Mouse (Mus musculus): ENCODE data around the gene Nkx2-5. TPM values are rescaled to one million over a fixed set of nuclear protein-coding genes. Genes with fewer than 3 reads are reported as not detected.

Nkx2-5 gene
- polyA plus RNA-seq, 1 experiment from 2014 or later = not detected

DNA sequence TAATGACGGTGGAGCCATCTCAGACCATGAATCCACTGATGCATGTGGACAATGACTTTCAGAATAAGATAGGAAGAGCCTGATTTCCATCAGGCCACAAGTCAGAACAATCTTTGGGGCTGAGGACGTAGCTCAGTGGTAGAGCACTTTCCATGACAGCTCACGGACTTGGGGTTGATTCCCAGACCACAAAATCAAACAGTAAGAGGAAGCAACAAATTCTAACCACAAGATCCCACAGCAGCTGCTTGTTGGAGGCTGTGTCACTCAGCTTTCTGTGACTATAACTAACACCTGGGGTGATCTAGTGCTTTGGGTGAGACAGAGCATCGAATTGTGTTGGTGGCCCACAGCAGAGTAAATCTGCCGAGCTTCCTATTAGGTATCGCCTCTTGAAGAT is 28.0 kb downstream of the Nkx2-5 start:
- H3K27ac ChIP-seq (replicated peaks; ENCODE audit: low read depth, low read length) = no peak overlapping the region
- H3K36me3 ChIP-seq (ENCODE audit: control insufficient read depth, insufficient read depth, low read length) = no peaks in the 10 kb centered on the region
- no peaks in the 10 kb centered on the region for H3K4me1 ChIP-seq (ENCODE audit: control insufficient read depth, insufficient read depth, low read length)
- DNase-seq (ENCODE audit: low spot score) (no peak), ATAC-seq (ENCODE audit: insufficient number of reproducible peaks, low FRiP score, low TSS enrichment, low read depth) (no peak)
- H3K9me3 ChIP-seq (ENCODE audit: control insufficient read depth, low read length) = no peaks in the 10 kb centered on the region
- no peak overlapping the region for H3K4me3 ChIP-seq (ENCODE audit: low read depth, low read length)
- H3K4me2 ChIP-seq (ENCODE audit: low read depth, severe bottlenecking) = no peak overlapping the region
- H3K9ac ChIP-seq (ENCODE audit: low read length) = no peak overlapping the region
- 83% methylated on average over 6 of the region's 6 CpGs for WGBS
- no peaks in the 10 kb centered on the region for H3K27me3 ChIP-seq (ENCODE audit: control insufficient read depth, insufficient read depth, low read length)

- Histone ChIP-seq H3K27me3 (ENCODE audit: control insufficient read depth, insufficient read depth, low read length) (no peaks in the 10 kb centered on the region), H3K27ac (replicated peaks; ENCODE audit: low read depth, low read length) (no peak overlapping the region), H3K4me3 (ENCODE audit: low read depth, low read length) (no peak overlapping the region), H3K4me1 (ENCODE audit: control insufficient read depth, insufficient read depth, low read length) (no peaks in the 10 kb centered on the region), H3K9ac (ENCODE audit: low read length) (no peak overlapping the region), H3K9me3 (ENCODE audit: control insufficient read depth, low read length) (no peaks in the 10 kb centered on the region), H3K36me3 (ENCODE audit: control insufficient read depth, insufficient read depth, low read length) (no peaks in the 10 kb centered on the region), H3K4me2 (ENCODE audit: low read depth, severe bottlenecking) (no peak overlapping the region)
- WGBS = 87% methylated on average over 9 of the region's 9 CpGs
- no peak for DNase-seq (ENCODE audit: low spot score)
- ATAC-seq (ENCODE audit: insufficient number of reproducible peaks, low FRiP score, low TSS enrichment, low read depth) = no peak
Measured at GRCm38 (mm10) chr17:26813497-26813896, 31.3 kb downstream of the Nkx2-5 start.

- whole genome bisulfite sequencing = 84% methylated on average over 2 of the region's 2 CpGs
- H3K4me1 ChIP-seq (ENCODE audit: control insufficient read depth, insufficient read depth, low read length) = no peaks in the 10 kb centered on the region
- no peak overlapping the region for H3K4me3 ChIP-seq (ENCODE audit: low read depth, low read length)
- no peak overlapping the region for H3K4me2 ChIP-seq (ENCODE audit: low read depth, severe bottlenecking)
- H3K27ac ChIP-seq (replicated peaks; ENCODE audit: low read depth, low read length) = no peak overlapping the region
- no peak overlapping the region for H3K9ac ChIP-seq (ENCODE audit: low read length)
- DNase-seq (ENCODE audit: low spot score) (no peak), ATAC-seq (ENCODE audit: insufficient number of reproducible peaks, low FRiP score, low TSS enrichment, low read depth) (no peak)
- no peaks in the 10 kb centered on the region for H3K27me3 ChIP-seq (ENCODE audit: control insufficient read depth, insufficient read depth, low read length)
- no peaks in the 10 kb centered on the region for H3K9me3 ChIP-seq (ENCODE audit: control insufficient read depth, low read length)
- H3K36me3 ChIP-seq (ENCODE audit: control insufficient read depth, insufficient read depth, low read length) = no peaks in the 10 kb centered on the region
Measured at GRCm38 (mm10) chr17:26812607-26813006, 32.2 kb downstream of the Nkx2-5 start.

DNA sequence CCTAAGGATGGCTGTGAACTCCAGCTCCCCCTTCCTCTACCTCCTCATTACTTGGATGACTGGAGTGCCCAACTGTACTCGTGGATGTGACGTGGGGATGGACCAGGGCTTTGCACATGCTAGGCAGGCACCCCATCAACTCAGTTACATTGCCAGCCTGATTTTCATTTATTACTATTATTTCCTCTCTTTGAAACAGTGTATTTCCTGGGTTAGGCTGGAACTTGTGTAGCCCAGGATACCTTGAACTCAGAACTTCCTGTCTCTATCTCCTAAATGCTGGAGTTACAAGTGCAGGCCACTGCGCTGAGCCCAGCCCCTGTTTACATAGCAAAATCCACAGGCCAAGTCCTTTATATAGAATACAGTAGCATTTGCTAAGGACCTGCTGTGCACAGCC is 41.9 kb downstream of the Nkx2-5 start:
- no peak for ATAC-seq (ENCODE audit: insufficient number of reproducible peaks, low FRiP score, low TSS enrichment, low read depth)
- H3K4me3 ChIP-seq (ENCODE audit: low read depth, low read length) = no peak overlapping the region
- no peaks in the 10 kb centered on the region for H3K9me3 ChIP-seq (ENCODE audit: control insufficient read depth, low read length)
- H3K27ac ChIP-seq (replicated peaks; ENCODE audit: low read depth, low read length) = no peak overlapping the region
- no peak overlapping the region for H3K9ac ChIP-seq (ENCODE audit: low read length)
- no peak for DNase-seq (ENCODE audit: low spot score)
- H3K27me3 ChIP-seq (ENCODE audit: control insufficient read depth, insufficient read depth, low read length) = no peaks in the 10 kb centered on the region
- H3K4me1 ChIP-seq (ENCODE audit: control insufficient read depth, insufficient read depth, low read length) = no peaks in the 10 kb centered on the region
- 79% methylated on average over 3 of the region's 3 CpGs for WGBS
- no peak overlapping the region for H3K4me2 ChIP-seq (ENCODE audit: low read depth, severe bottlenecking)
- H3K36me3 ChIP-seq (ENCODE audit: control insufficient read depth, insufficient read depth, low read length) = no peaks in the 10 kb centered on the region

GRCm38 (mm10) chr17:26797379-26798128 is 47.3 kb downstream of the Nkx2-5 start:
- H3K27ac ChIP-seq (replicated peaks; ENCODE audit: low read depth, low read length) = no peak overlapping the region
- DNase-seq (ENCODE audit: low spot score) (no peak), ATAC-seq (ENCODE audit: insufficient number of reproducible peaks, low FRiP score, low TSS enrichment, low read depth) (no peak)
- no peak overlapping the region for H3K4me2 ChIP-seq (ENCODE audit: low read depth, severe bottlenecking)
- no peaks in the 10 kb centered on the region for H3K27me3 ChIP-seq (ENCODE audit: control insufficient read depth, insufficient read depth, low read length)
- no peak overlapping the region for H3K9ac ChIP-seq (ENCODE audit: low read length)
- WGBS = 70% methylated on average over 6 of the region's 6 CpGs
- no peak overlapping the region for H3K4me3 ChIP-seq (ENCODE audit: low read depth, low read length)
- no peaks in the 10 kb centered on the region for H3K4me1 ChIP-seq (ENCODE audit: control insufficient read depth, insufficient read depth, low read length)
- H3K36me3 ChIP-seq (ENCODE audit: control insufficient read depth, insufficient read depth, low read length) = no peaks in the 10 kb centered on the region
- H3K9me3 ChIP-seq (ENCODE audit: control insufficient read depth, low read length) = no peaks in the 10 kb centered on the region

- WGBS = 68% methylated on average over 7 of the region's 7 CpGs
- Histone ChIP-seq H3K4me3 (ENCODE audit: low read depth, low read length) (no peak overlapping the region), H3K9me3 (ENCODE audit: control insufficient read depth, low read length) (no peaks in the 10 kb centered on the region), H3K4me2 (ENCODE audit: low read depth, severe bottlenecking) (no peak overlapping the region), H3K27ac (replicated peaks; ENCODE audit: low read depth, low read length) (no peak overlapping the region), H3K9ac (ENCODE audit: low read length) (no peak overlapping the region), H3K4me1 (ENCODE audit: control insufficient read depth, insufficient read depth, low read length) (no peaks in the 10 kb centered on the region), H3K27me3 (ENCODE audit: control insufficient read depth, insufficient read depth, low read length) (no peaks in the 10 kb centered on the region), H3K36me3 (ENCODE audit: control insufficient read depth, insufficient read depth, low read length) (peaks cover 9% of the 10 kb centered on the region; the same call in 1 of the 2 replicates)
- DNase-seq (ENCODE audit: low spot score) (no peak), ATAC-seq (ENCODE audit: insufficient number of reproducible peaks, low FRiP score, low TSS enrichment, low read depth) (no peak)
Measured at GRCm38 (mm10) chr17:26795386-26795785, 49.4 kb downstream of the Nkx2-5 start.

DNA sequence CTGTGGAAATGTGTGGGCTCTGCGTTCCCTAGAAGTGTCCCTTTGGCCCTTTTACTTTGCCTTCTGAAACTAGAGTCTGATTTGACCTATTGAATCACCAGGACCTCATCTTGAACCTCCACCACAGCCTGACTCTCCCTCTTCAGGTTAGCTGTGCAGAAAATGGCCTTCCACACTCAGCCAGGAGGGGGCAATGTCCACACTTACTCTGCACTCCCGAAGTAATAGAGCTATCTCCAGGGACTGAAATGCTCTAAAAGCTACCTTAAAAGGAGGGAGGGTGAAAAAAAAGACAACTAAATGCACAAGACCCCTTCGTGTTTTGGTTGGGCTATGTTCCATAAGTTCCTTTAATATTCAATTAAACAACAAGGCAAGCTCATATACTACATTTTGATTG is 50.1 kb downstream of the Nkx2-5 start:
- Histone ChIP-seq H3K36me3 (ENCODE audit: control insufficient read depth, insufficient read depth, low read length) (peaks cover 9% of the 10 kb centered on the region; the same call in 1 of the 2 replicates), H3K9me3 (ENCODE audit: control insufficient read depth, low read length) (no peaks in the 10 kb centered on the region), H3K4me3 (ENCODE audit: low read depth, low read length) (no peak overlapping the region), H3K4me1 (ENCODE audit: control insufficient read depth, insufficient read depth, low read length) (no peaks in the 10 kb centered on the region), H3K4me2 (ENCODE audit: low read depth, severe bottlenecking) (no peak overlapping the region), H3K27ac (replicated peaks; ENCODE audit: low read depth, low read length) (no peak overlapping the region), H3K27me3 (ENCODE audit: control insufficient read depth, insufficient read depth, low read length) (no peaks in the 10 kb centered on the region), H3K9ac (ENCODE audit: low read length) (no peak overlapping the region)
- 21% methylated on average over 3 of the region's 3 CpGs for WGBS
- DNase-seq (ENCODE audit: low spot score) = peak; percentile 53
- no peak for ATAC-seq (ENCODE audit: insufficient number of reproducible peaks, low FRiP score, low TSS enrichment, low read depth)

- Histone ChIP-seq H3K36me3 (ENCODE audit: control insufficient read depth, insufficient read depth, low read length) (peaks cover 9% of the 10 kb centered on the region; the same call in 1 of the 2 replicates), H3K4me2 (ENCODE audit: low read depth, severe bottlenecking) (no peak overlapping the region), H3K27me3 (ENCODE audit: control insufficient read depth, insufficient read depth, low read length) (no peaks in the 10 kb centered on the region), H3K9me3 (ENCODE audit: control insufficient read depth, low read length) (no peaks in the 10 kb centered on the region), H3K4me3 (ENCODE audit: low read depth, low read length) (no peak overlapping the region), H3K4me1 (ENCODE audit: control insufficient read depth, insufficient read depth, low read length) (no peaks in the 10 kb centered on the region), H3K9ac (ENCODE audit: low read length) (no peak overlapping the region), H3K27ac (replicated peaks; ENCODE audit: low read depth, low read length) (no peak overlapping the region)
- 85% methylated on average over 5 of the region's 5 CpGs for WGBS
- DNase-seq (ENCODE audit: low spot score) = no peak
- no peak for ATAC-seq (ENCODE audit: insufficient number of reproducible peaks, low FRiP score, low TSS enrichment, low read depth)
Measured at GRCm38 (mm10) chr17:26793068-26793765, 51.6 kb downstream of the Nkx2-5 start.
